Mouse (Mus musculus) ovary, postnatal 10 days (tissue): Measurements from ENCODE around the gene Senp3.
"Not testable (repeated sequence)": the region's sequence is repeated elsewhere in the genome, so short reads cannot be mapped to it uniquely, and the experiment has no call there.

Source experiments
- DNase-seq: peaks from one replicate; pipeline ENCODE4 v3.0.0; 2022; ENCODE audit warnings: low spot score

The Senp3 gene

GRCm38 (mm10) chr11:69654760-69655159 is 27.1 kb downstream of the Senp3 start:
- DNase-seq = no peak

GRCm38 (mm10) chr11:69653399-69653798 is 28.5 kb downstream of the Senp3 start:
- DNase-seq = no peak

GRCm38 (mm10) chr11:69645860-69646259 is 36.0 kb downstream of the Senp3 start:
- no peak for DNase-seq

- DNase-seq = no peak
These were observed 46.4 kb downstream of the Senp3 start for GRCm38 (mm10) chr11:69635471-69635870.

GRCm38 (mm10) chr11:69633128-69633866 is 48.6 kb downstream of the Senp3 start:
- no peak for DNase-seq

GRCm38 (mm10) chr11:69632284-69633089 is 49.4 kb downstream of the Senp3 start, which contains the start of gene Fxr2:
Gene Fxr2, plus strand, starts transcription at chr11:69632990.
- DNase-seq = peak; percentile 99

GRCm38 (mm10) chr11:69629802-69630201 is 52.1 kb downstream of the Senp3 start:
- DNase-seq = no peak

- DNase-seq = no peak
These were observed 53.6 kb downstream of the Senp3 start for GRCm38 (mm10) chr11:69628286-69628685.

- DNase-seq = not testable (repeated sequence)
These were observed 57.5 kb downstream of the Senp3 start for GRCm38 (mm10) chr11:69624339-69624738.
